Mouse (Mus musculus) common myeloid progenitor, adult 5-6 weeks (primary cell): ENCODE measurements around the gene Fam184b. TPM values are rescaled to one million over a fixed set of nuclear protein-coding genes. Genes with fewer than 3 reads are reported as not detected.

Experiments
- total RNA-seq: library from RNA; stranded (forward); fragments of 200-1000, 187-1606 nt; gene quantifications from 2 replicates; pipeline ENCODE4 v1.2.3, GENCODE M21; 2017

Gene Fam184b
- total RNA-seq, 1 experiment from 2014 or later: not detected

Other genes starting within 250 kb of the Fam184b start
- gene Qdpr, start 189.4 kb downstream of the Fam184b start, total RNA-seq: 65.7 and 66.0 TPM in 2 replicates
- not detected in 2 replicates for gene Clrn2, start 185.9 kb downstream of the Fam184b start, total RNA-seq
- gene Lap3, start 146.2 kb downstream of the Fam184b start, total RNA-seq: 56.7 and 95.1 TPM in 2 replicates
- 26.8 and 32.7 TPM in 2 replicates for gene Med28, start 119.4 kb downstream of the Fam184b start, total RNA-seq
- gene Ncapg, start 30.3 kb upstream of the Fam184b start, total RNA-seq: 81.2 and 95.3 TPM in 2 replicates
- gene Lcorl, start 218.0 kb upstream of the Fam184b start, total RNA-seq: 31.7 and 42.3 TPM in 2 replicates